Mouse (Mus musculus): ENCODE results near the gene Wdr62. TPM values are rescaled to one million over a fixed set of nuclear protein-coding genes. Genes with fewer than 3 reads are reported as not detected.

Gene Wdr62
- total RNA-seq, 2 experiments from 2014 or later: 1.1 to 1.8 TPM

DNA sequence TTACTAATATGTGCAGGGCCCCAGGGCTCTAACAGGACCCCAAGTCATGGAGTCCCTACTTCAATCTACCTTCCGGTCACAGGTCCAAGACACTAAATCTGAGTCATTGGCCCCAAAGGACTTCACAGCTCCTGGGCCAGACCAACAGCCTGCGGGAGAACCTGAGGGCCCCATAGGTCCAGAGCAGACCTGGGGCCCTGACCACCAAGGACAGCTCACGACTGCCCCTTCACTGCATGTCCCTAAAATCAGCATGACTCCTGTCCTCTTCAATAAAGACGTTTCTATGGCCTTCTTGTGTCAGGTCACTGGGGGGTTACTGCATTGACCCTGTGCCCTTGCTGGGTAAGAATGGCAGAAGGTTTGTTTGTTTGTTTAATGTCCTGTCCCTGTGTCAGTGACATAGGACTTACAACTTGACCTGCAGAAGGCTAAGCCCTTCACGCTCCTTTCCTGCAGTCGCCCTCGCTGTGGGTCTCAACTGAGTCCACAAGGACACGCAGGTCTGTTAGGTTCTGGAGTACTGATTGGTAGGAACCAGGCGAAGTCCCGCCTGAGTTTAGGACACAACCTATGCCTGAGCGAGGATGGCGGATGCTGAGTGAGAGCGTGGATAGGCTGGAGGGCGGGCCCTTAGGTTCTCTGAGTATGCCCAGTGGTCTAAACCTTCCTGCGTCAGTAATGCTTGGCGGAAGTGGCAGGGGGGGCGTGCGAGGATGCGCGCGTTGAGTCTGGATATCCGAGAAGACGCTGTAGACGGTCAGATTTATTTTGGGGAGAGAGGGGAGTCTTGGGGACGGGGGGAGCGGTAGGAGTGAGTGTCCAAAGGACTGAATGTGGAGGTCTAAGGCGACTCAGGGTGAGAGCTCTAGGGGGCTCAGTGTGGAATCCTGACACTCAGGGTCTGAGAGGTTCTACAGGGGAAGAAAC, 28.1 kb upstream of the Wdr62 start, which contains the start of gene Alkbh6:
Gene Alkbh6 (plus strand): TSS at position 642 of the 930 bp plus-strand sequence.
- DNase-seq (ENCODE audit: low spot score): peak; percentile 93
- intact Hi-C loops (cut with DNase I): no loop called here

DNA sequence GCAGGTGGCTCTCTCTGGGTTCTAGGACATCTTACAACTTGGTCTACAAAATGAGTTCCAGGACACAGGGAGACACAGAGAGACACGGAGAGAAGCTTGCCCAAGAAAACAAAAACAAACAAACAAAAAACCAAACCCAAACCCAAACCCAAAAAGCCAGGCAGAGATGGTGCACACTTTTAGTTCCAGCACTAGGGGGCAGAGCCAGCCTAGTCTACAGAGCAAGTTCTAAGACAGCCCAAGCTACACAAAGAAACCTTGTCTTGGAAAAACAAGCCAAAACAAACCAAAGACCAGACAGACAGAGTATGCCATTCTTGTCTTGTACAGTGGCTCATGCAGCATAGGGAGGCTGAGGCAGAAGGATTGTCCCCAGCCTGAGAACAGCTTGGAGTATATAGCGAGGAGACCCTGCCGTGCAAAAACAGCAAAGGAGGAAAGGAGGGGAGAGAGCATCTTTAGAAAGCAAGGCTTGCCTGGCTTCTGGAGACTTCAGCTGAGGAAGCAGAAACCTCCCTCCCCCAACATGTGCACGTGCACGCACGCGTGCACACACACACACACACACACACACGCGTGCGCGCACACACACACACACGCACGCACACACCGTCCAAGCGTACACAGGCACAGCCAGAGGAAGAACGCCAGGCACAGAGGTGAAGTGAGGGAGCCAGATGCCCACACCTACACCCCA, 26.0 kb upstream of the Wdr62 start:
- intact Hi-C loops (cut with DNase I): no loop called here
- DNase-seq (ENCODE audit: low spot score): no peak

DNA sequence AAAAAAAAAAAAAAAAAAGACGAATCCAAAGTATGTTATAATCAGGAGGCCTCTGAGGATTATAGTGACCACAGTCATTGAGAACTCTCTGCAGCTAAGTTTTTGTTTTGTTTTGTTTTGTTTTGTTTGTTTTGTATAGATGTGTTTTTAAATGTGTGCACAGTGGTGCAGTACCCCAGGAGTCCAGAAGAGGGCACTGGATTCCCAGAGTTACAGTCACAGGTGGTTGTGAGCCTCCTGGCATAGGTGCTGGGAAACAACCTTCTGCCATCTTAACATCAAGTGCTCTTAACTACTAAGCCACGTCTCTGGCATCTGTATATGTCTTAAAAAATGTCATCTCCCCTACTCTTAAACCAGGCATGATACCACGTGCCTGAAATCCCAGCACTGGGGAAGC, 20.7 kb upstream of the Wdr62 start:
- intact Hi-C loops (cut with DNase I): no loop called here
- DNase-seq (ENCODE audit: low spot score): no peak

DNA sequence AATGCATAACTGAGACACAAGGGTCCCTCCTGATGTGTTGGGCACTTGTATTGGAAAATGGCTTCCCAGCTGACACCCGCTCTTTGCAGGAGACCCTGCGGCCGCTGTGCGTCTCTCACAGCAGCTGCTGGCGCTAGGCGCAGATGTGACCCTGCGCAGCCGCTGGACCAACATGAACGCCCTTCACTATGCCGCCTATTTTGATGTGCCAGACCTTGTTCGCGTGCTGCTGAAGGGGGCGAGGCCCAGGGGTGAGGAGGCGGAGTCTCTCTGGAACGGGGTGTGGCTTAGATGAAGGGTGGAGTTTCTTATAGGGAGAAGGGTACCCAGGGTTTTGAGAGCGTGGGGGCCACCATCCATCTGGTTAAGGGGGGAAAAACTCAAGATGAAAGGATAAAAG, 17.0 kb upstream of the Wdr62 start:
- no peak for DNase-seq (ENCODE audit: low spot score)
- intact Hi-C loops (cut with DNase I): no loop called here

DNA sequence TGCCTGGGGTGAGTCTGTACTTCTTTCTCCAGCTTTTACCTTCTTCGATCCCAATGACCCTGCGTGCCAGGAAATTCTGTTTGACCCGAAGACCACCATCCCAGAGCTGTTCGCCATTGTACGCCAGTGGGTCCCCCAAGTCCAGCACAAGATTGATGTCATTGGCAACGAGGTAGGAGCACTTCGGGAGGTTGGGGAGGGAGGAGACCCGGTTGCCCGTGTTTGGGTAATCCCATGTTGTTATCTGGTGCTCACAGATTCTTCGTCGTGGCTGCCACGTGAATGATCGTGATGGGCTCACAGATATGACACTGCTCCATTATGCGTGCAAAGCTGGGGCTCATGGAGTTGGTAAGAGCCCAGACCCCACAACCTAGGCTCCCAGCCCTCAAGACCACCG, 16.6 kb upstream of the Wdr62 start:
- intact Hi-C loops (cut with DNase I): no loop called here
- no peak for DNase-seq (ENCODE audit: low spot score)

DNA sequence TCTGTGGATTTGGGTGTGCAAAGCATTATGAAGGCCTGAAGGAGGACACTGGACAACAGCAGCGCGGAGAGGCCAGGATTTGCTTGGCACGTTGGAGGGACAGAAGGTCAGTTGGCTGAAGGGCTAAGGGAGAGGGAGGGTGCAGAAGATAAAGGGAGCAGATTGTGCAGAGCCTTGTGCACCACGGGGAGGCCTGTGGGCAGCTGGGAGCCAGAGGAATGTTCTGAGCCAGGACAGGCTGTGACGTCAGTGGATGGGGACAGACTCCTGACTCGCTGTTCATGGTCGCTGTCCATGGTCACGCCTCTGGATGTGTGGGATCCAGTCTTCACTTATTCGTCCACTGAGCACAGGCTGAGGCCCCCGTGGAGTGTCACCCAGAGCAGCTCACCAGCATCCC, 14.9 kb upstream of the Wdr62 start:
- intact Hi-C loops (cut with DNase I): no loop called here
- peak; percentile 62 for DNase-seq (ENCODE audit: low spot score)

DNA sequence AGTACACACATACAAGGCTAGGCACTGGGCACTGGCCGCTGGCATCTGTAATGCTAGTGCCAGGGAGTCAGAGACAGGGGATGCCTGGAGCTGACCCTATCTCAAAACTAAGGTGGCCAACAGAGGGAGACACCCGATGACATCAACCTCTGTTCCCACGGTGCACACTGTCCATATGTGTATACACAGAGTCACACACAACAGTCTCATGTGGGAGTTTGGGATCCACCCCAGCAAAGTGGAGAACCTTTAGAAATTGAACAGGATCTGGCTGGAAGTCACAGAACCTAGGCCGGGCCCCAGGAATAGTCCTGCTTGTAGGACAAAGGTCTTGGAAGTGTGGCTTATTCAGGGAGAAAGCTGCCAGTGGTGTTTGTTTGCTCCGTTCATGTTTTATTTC, 14.1 kb upstream of the Wdr62 start:
- intact Hi-C loops (cut with DNase I): no loop called here
- no peak for DNase-seq (ENCODE audit: low spot score)

DNA sequence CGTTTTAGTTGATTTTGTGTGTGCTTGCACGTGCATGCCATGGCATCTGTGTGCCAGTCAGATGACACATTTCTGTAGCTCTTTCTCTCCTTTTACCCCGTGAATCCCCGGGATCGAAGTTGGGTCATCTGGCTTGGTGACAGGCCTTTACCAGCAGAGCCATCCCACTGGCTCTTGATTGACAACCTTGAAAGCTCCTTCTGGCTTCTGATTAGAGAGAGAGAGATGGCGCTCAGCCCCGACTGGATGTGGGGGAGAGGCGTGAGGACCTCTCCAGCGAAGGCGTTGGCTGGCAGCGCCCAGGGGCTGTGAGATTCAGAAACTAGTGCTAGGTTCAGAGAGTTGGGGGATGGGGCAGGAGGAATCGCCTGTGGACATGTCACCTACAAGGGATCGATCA, 13.6 kb upstream of the Wdr62 start:
- DNase-seq (ENCODE audit: low spot score): no peak
- intact Hi-C loops (cut with DNase I): no loop called here

DNA sequence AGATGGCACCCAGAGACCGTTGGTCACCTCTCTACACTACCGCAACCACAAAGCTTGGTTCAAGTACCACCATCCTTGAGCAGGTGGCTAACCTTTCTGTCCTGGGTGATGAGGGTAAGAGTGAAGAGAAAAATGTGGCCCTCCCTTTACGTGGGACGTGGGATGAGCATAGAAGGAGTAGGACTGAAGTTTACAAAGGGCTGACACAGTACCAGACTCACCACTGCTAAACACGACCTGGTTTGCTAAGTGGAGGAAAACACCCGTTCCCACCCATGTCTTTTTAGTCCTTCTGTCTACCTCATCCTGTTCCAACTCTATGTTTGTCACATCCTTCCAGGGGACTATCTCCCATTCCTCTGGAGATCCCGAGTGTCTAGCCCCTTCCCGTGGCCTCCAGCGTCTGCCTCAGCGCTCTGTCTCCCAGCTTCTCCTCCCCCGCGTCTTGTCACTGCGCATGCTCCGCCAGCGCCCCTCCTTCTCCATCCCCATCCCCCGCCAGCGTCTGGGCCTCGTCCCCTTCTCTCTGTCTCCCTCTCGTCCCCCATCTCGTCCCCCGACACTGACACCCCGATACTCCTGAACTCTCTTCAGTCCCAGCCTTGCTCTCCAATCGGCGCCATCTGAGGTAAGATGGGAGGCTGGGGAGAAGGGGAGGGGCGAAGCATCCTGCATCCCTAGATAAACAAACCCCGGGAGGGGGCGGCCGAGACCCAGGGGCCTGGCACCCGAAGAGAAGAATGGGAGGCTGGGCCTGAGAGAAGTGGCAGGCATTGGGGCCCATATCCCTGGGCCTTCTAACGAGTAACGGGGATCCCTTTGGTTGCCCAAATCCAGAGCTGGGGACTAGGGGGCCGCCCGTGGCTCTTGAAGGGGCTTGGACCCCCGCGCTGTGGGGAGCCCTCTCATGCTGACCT, 11.3 kb upstream of the Wdr62 start, which contains the start of gene Clip3:
Gene Clip3 (plus strand): TSS at position 514 of the 917 bp plus-strand sequence.
- intact Hi-C loops (cut with DNase I): no loop called here
- DNase-seq (ENCODE audit: low spot score): peak; percentile 68

DNA sequence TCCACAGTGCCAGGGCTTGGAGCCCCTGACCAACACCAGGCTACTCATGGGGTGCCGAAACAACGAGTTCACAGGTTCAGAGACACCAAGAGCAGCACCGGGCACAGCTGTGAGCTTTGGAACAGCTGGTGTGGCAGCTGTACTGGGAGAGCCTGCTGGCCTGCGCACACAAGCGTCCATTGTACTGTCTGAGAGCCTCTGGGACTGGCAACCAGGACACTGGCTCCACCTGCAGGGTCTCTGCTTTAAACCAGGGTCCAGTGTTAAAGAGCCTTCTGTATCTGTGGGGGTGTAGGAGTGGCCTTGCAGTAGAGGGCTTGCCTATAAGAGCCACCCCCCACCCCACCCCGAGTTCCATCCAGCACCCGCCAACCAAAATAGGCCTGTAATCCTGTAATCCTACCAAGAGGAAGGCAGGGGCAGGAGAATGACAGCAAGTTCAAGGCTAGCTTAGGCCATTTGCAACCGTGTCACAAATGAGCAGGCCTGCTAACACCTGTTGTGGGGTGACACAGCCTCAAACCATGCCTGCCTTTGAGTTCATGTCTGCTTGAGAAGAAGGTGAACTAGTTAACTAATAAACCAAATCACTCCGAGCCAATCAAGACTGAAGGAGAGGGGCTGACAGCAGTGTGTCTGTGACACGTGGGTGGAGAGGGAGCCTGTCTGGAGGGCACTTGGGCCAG, 9.6 kb upstream of the Wdr62 start:
- no peak for DNase-seq (ENCODE audit: low spot score)
- intact Hi-C loops (cut with DNase I): no loop called here

DNA sequence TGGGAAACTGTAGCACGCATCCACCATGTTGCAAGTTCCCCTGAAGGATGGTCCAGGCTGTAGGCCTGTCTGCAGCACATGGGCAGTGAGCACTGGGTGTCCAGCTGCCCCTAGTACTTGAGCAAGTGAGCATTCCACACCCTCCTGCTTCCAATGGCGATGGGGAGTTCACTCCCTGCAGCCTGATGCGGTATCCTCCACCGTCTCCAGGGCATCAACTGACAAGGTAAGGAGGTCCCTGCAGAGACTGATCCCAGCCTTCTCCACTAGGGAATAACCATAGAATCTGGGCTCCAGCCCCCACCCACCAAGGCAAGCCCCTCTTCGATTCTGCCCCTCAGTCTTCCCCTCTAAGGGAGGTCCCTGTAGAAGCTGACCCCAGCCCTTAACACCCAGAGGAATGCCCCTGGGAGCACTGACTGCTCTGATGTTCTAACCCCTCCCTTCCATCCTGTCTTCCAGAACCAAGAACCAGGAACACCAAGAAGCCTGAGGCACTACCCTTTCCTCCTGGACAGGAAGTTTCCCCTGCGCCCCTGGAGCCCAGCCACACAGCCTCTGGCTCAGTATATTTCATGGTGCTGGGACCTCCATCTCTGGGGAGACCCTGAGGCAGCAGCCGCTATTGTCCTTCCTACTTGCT, 9.0 kb upstream of the Wdr62 start:
- intact Hi-C loops (cut with DNase I): no loop called here

DNA sequence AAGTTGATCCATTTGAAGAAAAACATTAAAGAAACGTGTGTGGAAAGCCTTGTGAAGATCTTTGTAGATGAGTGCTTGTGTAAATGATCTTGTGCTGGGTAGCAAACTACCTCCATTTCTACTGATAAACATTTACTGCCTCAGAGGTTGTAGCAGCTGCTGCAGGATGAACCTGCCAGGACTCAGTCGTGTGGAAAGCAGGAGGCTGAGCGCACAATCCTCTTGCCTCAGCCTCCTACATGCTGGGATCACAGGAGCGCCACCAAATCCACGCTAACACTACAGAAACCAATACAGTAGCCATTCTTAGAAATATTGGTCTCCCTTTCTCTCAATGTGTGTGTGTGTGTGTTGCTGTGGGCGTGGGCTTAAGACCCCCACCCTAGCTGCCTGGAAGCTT, 7.8 kb upstream of the Wdr62 start:
- intact Hi-C loops (cut with DNase I): no loop called here

More for the DNA sequence above, 9.0 kb upstream of the Wdr62 start:
- DNase-seq (ENCODE audit: low spot score): no peak

DNA sequence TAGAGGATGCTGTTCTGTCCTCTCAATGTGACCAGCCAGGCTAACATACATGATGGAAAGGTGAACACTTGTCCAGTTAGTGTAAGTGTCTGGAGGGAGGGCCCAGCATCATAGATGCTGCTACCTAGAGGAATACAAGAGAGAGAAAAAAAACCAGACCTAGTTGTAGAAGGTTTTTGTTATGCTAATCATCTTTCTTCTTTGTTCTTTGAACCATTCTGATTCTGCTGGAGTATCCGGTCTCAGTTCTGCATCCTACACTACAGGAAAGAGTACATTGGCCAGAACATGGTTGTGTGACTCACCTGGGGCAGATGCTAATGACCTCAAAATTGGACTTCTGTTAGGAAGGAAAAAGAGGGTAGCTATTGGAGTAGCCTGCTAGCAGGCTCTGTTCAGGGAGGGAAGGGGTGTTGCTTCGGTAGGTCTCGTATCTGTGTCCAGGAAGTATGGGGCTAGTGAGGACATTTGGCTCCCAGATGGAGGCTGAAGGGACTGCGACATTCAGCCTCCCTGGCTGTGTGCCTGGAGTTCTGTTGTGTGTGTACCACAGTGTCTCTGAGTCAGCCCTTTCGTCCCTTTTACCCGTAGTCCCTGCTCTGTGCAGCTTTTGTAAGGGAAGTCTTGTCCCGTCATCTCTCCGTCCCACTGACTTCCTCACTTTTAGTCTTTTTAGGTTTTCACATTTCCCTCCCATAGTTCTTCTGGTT, 6.6 kb upstream of the Wdr62 start:
- intact Hi-C loops (cut with DNase I): no loop called here

More for the DNA sequence above, 7.8 kb upstream of the Wdr62 start:
- DNase-seq (ENCODE audit: low spot score): no peak

DNA sequence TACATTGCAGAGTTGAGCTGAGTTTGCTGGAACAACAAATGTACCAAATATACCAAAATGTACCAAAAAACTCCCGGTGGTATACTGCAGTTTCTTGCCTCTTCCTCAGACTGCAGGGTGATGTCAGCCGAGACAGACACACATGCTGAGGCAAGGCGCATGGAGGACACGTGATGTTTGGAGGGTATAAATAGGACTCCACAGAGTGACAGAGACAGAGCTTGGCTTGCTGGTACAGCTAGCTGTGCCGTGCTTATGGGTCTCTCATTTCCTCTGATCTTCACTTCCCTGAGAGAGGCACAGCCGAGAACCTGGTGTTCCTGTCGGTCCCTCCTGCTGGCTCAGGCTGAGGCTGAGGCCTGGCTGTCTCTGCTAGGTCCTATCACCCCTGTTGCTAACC, 2.5 kb upstream of the Wdr62 start:
- DNase-seq (ENCODE audit: low spot score): no peak
- intact Hi-C loops (cut with DNase I): no loop called here

More for the DNA sequence above, 6.6 kb upstream of the Wdr62 start:
- no peak for DNase-seq (ENCODE audit: low spot score)

DNA sequence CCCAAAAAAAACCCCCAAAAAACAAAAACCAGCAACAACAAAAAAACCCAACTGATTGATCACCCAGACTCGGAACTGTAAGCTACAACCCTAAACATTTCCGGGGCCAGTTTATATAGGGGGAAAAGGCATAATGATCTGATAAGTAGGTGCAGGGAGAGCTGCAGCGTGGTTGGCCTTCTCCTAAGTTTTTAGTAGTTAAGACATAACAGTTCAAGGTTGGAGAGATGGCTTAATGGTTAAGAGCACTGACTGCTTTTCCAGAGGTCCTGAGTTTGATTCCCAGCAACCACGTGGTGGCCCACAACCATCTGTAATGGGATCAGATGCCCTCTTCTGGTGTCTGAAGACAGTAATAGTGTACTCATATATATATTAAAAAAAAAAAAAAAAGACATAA, 1.3 kb upstream of the Wdr62 start:
- intact Hi-C loops (cut with DNase I): no loop called here
- DNase-seq (ENCODE audit: low spot score): no peak

DNA sequence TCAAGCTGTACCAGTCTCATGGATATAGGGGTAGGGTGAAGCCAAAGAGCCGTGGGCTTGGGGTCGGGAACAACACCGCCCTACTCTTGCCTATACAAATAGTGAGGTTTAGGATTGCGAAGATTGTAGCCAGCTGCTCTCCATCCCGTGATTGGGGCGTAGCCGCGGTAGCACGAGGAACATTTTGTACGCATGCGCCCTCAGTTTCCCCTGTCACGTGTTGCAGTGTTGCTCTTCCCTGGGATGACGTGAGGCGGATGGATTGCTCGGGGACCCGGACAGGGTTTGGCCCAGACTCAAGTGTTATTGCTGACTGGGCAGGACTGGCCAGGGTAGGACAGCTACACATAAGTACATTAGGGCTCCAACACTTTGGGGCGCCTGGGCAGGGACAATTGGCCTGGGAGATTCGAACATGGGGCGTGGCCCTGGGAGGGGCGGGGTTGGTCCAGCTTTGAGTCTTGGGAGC, 485 bp upstream of the Wdr62 start:
- intact Hi-C loops (cut with DNase I): no loop called here

DNA sequence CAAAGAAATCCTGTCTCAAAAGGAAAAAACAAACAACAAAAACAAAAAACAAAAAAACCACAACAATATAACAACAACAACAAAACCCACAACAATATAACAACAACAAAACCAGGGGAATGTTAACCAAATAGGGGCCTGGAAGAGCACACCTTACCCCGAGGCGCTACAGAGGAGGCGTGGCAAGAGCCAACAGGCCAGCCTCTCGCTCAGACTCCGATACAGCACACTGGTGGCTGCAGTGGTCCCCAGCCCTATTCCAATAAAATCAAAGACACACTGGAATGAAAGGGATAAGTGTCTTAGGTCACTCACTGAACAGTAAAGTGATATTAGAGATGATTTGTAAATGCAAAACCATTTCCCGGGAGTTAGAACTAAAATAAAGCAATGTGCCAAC, 683 bp downstream of the Wdr62 start:
- DNase-seq (ENCODE audit: low spot score): no peak
- intact Hi-C loops (cut with DNase I): no loop called here

More for the DNA sequence above, 485 bp upstream of the Wdr62 start:
- DNase-seq (ENCODE audit: low spot score): peak; percentile 85

DNA sequence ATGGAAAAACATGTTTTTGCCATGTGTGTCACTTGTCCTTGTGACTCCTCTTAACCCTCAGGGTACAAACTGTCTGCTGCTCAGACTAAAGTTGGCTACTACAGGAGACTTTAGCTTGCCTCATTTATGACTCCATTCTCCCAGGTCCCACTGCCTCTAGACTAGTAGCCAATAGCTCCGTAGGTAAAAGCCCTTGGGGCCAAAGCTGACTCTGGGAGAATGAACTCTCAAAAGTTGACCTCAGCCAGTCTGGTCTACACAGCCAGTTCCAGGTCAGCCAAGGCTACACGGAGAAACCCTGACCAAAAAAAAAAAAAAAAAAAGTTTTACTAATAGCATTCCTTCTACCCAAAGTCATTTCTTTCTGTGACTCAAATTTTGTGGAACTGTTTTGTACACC, 1.3 kb downstream of the Wdr62 start:
- intact Hi-C loops (cut with DNase I): no loop called here

More for the DNA sequence above, 1.3 kb downstream of the Wdr62 start:
- no peak for DNase-seq (ENCODE audit: low spot score)

Measured in heart, postnatal 25 days (tissue).